Mouse (Mus musculus): ENCODE results near the gene Slc38a11.

- TF ChIP-seq EP300 (IDR thresholded peaks at IDR 0.05; ENCODE audit: low read length), result no peak
- TF ChIP-seq HCFC1 (IDR thresholded peaks at IDR 0.05; ENCODE audit: low read depth, low read length), result no peak
- TF ChIP-seq CTCF (conservative IDR thresholded peaks at IDR 0.05 in 1 of 2, IDR thresholded peaks at IDR 0.05 in 1 of 2; ENCODE audit: low read depth in 2 of 2, low read length in 2 of 2), result no peak
- no peak for TF ChIP-seq GABPA (IDR thresholded peaks at IDR 0.05; ENCODE audit: insufficient replicate concordance, low read depth, low read length)
- TF ChIP-seq UBTF (IDR thresholded peaks at IDR 0.05; ENCODE audit: low read depth, low read length), result no peak
- TF ChIP-seq POLR2A (IDR thresholded peaks at IDR 0.05; ENCODE audit: low read depth, low read length), result no peak
- no peak for TF ChIP-seq MAZ (IDR thresholded peaks at IDR 0.05; ENCODE audit: low read depth, low read length)
- TF ChIP-seq MAFK (IDR thresholded peaks at IDR 0.05; ENCODE audit: insufficient replicate concordance, low read length), result no peak
- no peak for TF ChIP-seq TBP (conservative IDR thresholded peaks at IDR 0.05; ENCODE audit: low read depth, low read length)
- TF ChIP-seq CHD2 (IDR thresholded peaks at IDR 0.05; ENCODE audit: low read length), result no peak
- TF ChIP-seq NRF1 (IDR thresholded peaks at IDR 0.05; ENCODE audit: low read depth, low read length), result no peak
- TF ChIP-seq MAX (IDR thresholded peaks at IDR 0.05; ENCODE audit: low read length), result no peak
- no peak for TF ChIP-seq CHD1 (IDR thresholded peaks at IDR 0.05; ENCODE audit: low read depth, low read length)
These were observed 67.3 kb downstream of the Slc38a11 start for GRCm38 (mm10) chr2:65296541-65296940.

All from CH12.LX (cell line).